Comparison of ENCODE assay signal across 15 mouse cellular contexts in the genomic region with DNA sequence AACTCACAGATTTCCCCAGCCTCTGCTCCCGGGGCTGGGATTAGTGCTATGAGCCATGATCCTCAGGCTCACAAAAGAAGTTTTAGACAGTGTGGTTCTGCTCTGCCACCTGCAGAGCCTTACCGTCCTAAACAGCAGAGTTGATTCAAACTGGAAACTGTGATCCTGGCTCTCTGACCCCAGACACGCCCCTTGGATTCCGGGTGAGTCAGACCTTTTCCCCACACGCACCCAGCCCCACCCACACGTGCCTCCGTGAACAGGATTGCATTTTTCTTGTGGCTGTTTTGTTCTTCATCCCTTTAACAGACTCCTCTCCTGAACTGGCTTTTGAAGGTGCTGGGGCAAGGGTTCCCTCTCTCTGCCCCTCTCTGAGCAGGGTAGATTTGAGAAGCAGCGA. TPM values are rescaled to one million over a fixed set of nuclear protein-coding genes. Genes with fewer than 3 reads are reported as not detected.
DNase-seq lines count a peak whose midpoint lies in the region; ATAC-seq and TF ChIP-seq lines count a peak whose summit lies in the region.
"Had no signal": no experiment of that assay in that cellular context is flagged by ENCODE, and none has a peak within 500 bp of the region (broad histone marks: within the 10 kb centered on the region; RNA-seq: fewer than 3 reads in every experiment).

No protein-coding gene starts in this region.

- no peak overlapping the region for H3ac ChIP-seq in C2C12 (ENCODE audit: control insufficient read depth, insufficient read length, low read depth)

- WGBS in intestine, postnatal 0 days: 48% methylated on average over 8 of the region's 8 CpGs
- 80% methylated on average over 8 of the region's 8 CpGs for WGBS in thymus, adult 2 months

- H3K4me2 ChIP-seq in intestine, postnatal 0 days (replicated peaks; ENCODE audit: low read depth): no peak overlapping the region

- no peaks in the 10 kb centered on the region for H3K9me3 ChIP-seq in ES-E14 (ENCODE audit: control insufficient read depth, insufficient read depth, low read depth, low read length)
- H3K9me3 ChIP-seq in intestine, postnatal 0 days (ENCODE audit: control insufficient read depth): no peaks in the 10 kb centered on the region
- H3K9me3 ChIP-seq: heart, embryonic 12.5 days had no signal

- in situ Hi-C loops in ES-E14 (cut with MboI; ENCODE audit: low sequenced_read_pairs in 2 of 2, unreplicated experiment in 2 of 2): no loop called here

- peaks cover 0 to 18% of the 10 kb centered on the region in 2 experiments; a peak in 2 of 4 replicates for H3K4me1 ChIP-seq in ES-E14 (ENCODE audit: control insufficient read depth in 2 of 2, insufficient read depth in 2 of 2, low read length in 2 of 2, poor library complexity in 1 of 2)
- no peaks in the 10 kb centered on the region; the same call in 1 of the 2 replicates for H3K4me1 ChIP-seq in intestine, postnatal 0 days (replicated peaks; ENCODE audit: control insufficient read depth, insufficient read depth, low read length)
- H3K4me1 ChIP-seq in thymus, adult 2 months (replicated peaks; ENCODE audit: control insufficient read depth, insufficient read depth, low read length): peaks cover 5% of the 10 kb centered on the region

- H3K36me3 ChIP-seq in C2C12 (ENCODE audit: control insufficient read depth, insufficient read depth) (peaks cover 13% of the 10 kb centered on the region), ES-E14 (ENCODE audit: control insufficient read depth, insufficient read depth, low read length, poor library complexity, severe bottlenecking) (peaks cover 22% of the 10 kb centered on the region)
- peaks cover 4% of the 10 kb centered on the region; the same call in 1 of the 2 replicates for H3K36me3 ChIP-seq in intestine, postnatal 0 days (ENCODE audit: control insufficient read depth, insufficient read depth)
- no peaks in the 10 kb centered on the region for H3K36me3 ChIP-seq in thymus, adult 2 months (ENCODE audit: control insufficient read depth, insufficient read depth, low read length)

- H3K79me2 ChIP-seq in C2C12 (ENCODE audit: control insufficient read depth, insufficient read depth): peaks cover 7% of the 10 kb centered on the region

- H3K27me3 ChIP-seq in C2C12 (ENCODE audit: control insufficient read depth, insufficient read depth, insufficient read length): peaks cover 20% of the 10 kb centered on the region
- 0 out of 2 replicates have a peak, but pooled peaks cover 4% of the 10 kb centered on the region for H3K27me3 ChIP-seq in intestine, postnatal 0 days (replicated peaks; ENCODE audit: control insufficient read depth, insufficient read depth, low read length)
- H3K27me3 ChIP-seq in thymus, adult 2 months (ENCODE audit: control insufficient read depth, insufficient read depth, low read length): no peaks in the 10 kb centered on the region

- peak; percentile 18; the same call in 1 of the 2 replicates for ATAC-seq in intestine, postnatal 0 days
- ATAC-seq: inflammation-experienced regulatory T-cells, adult 6 months had no signal

- TF ChIP-seq POLR2A in thymus, adult 2 months (IDR thresholded peaks at IDR 0.05; ENCODE audit: control insufficient read depth, extremely low read depth, insufficient read depth, low read length, poor library complexity): no peak

- H3K4me3 ChIP-seq in C2C12 (ENCODE audit: insufficient read depth, poor library complexity, severe bottlenecking) (peak overlapping the region; percentile 11), ES-E14 (ENCODE audit: insufficient read depth in 1 of 2, low read depth in 1 of 2, low read length in 2 of 2, poor library complexity in 1 of 2, severe bottlenecking in 1 of 2) (no peak overlapping the region)
- H3K4me3 ChIP-seq in intestine, postnatal 0 days (ENCODE audit: low read depth, low read length): no peak overlapping the region
- H3K4me3 ChIP-seq in thymus, adult 2 months (ENCODE audit: control insufficient read depth, insufficient read depth, low read length): no peak overlapping the region
- H3K4me3 ChIP-seq: gastrocnemius, adult 2 months; heart, embryonic 12.5 days; megakaryocyte, embryonic 14.5 days had no signal

- peak; percentile 31 to 60 for DNase-seq in kidney, postnatal 25 days
- DNase-seq in kidney, postnatal 10 days: no peak
- DNase-seq in ES-E14 (ENCODE audit: low read depth, low spot score): no peak
- DNase-seq in cerebellum, adult 9-11 months: no peak
- no peak for DNase-seq in thymus, adult 2 months
- DNase-seq: cerebellum, postnatal 36 days; gastrocnemius, adult 2 months; thymus, postnatal 4 days had no signal

- no peaks in the 10 kb centered on the region for H3K79me3 ChIP-seq in C2C12 (ENCODE audit: low read depth)

- no peak overlapping the region for H3K27ac ChIP-seq in ES-E14 (ENCODE audit: insufficient read depth, low read depth, low read length, poor library complexity, severe bottlenecking)
- no peak overlapping the region for H3K27ac ChIP-seq in intestine, postnatal 0 days (ENCODE audit: low read depth, low read length)
- no peak overlapping the region for H3K27ac ChIP-seq in thymus, adult 2 months (ENCODE audit: control insufficient read depth, insufficient read depth, low read length)
- H3K27ac ChIP-seq: gastrocnemius, adult 2 months had no signal

- no peak for TF ChIP-seq CTCF in C2C12 (IDR thresholded peaks at IDR 0.05; ENCODE audit: control insufficient read depth, insufficient read depth, insufficient read length)
- TF ChIP-seq CTCF in intestine, postnatal 0 days (IDR thresholded peaks at IDR 0.05; ENCODE audit: low read depth): no peak
- no peak for TF ChIP-seq CTCF in thymus, adult 2 months (IDR thresholded peaks at IDR 0.05; ENCODE audit: borderline replicate concordance, control insufficient read depth, extremely low read depth, insufficient read depth, low read length, poor library complexity)

- H3K9ac ChIP-seq in ES-E14 (ENCODE audit: insufficient read depth, low read depth, low read length, poor library complexity, severe bottlenecking): peak overlapping the region; percentile 38; the same call in 1 of the 2 replicates
- H3K9ac ChIP-seq in intestine, postnatal 0 days (ENCODE audit: low read depth, low read length): no peak overlapping the region
- H3K9ac ChIP-seq: heart, embryonic 12.5 days had no signal

TF ChIP-seq in C2C12, 6 proteins besides CTCF, POLR2A, EP300 and RAD21:
- TF ChIP-seq USF1 (IDR thresholded peaks at IDR 0.05; ENCODE audit: low read depth): peak; percentile 45
- no peak for TF ChIP-seq MYOD1 (IDR thresholded peaks at IDR 0.05; ENCODE audit: control insufficient read depth, insufficient read length, low read depth)
- peak; percentile 90 for TF ChIP-seq MAX (IDR thresholded peaks at IDR 0.05)
- no peak for TF ChIP-seq MYOG (IDR thresholded peaks at IDR 0.05; ENCODE audit: control insufficient read depth, extremely low read depth, insufficient read length)
- no peak for TF ChIP-seq FOSL1 (IDR thresholded peaks at IDR 0.05; ENCODE audit: insufficient read depth, low read length, poor library complexity, severe bottlenecking)
- no peak for TF ChIP-seq CEBPB (IDR thresholded peaks at IDR 0.05; ENCODE audit: low read depth)

TF ChIP-seq in ES-E14, 5 proteins besides CTCF, POLR2A, EP300 and RAD21:
- TF ChIP-seq ZNF384 (IDR thresholded peaks at IDR 0.05; ENCODE audit: low read depth, low read length) (no peak), MAFK (IDR thresholded peaks at IDR 0.05; ENCODE audit: insufficient read depth, low read depth, low read length) (no peak)

RNA-seq across cellular contexts. Expression of a gene that starts 1.4 kb away (rescaled TPM):
- polyA plus RNA-seq in C2C12 (2012; fragmentation: generic; extraction: Trizol): 68.0 TPM
- total RNA-seq in ES-E14 (2012; rRNA removed): 44.1 and 48.2 TPM in 2 replicates
- polyA plus RNA-seq in intestine, postnatal 0 days (2015; fragmentation: Nextera tagmentation; extraction: Ambion mirVana): 10.9 and 11.1 TPM in 2 replicates
- 14.0 and 17.7 TPM in 2 replicates for polyA plus RNA-seq in thymus, adult 2 months (2012; rRNA removed)

RNA-seq across cellular contexts. Expression of a gene that starts 10.5 kb away (rescaled TPM):
- polyA plus RNA-seq in C2C12 (2012; fragmentation: generic; extraction: Trizol): 0.01 TPM
- total RNA-seq in ES-E14 (2012; rRNA removed): 0.98 and 1.2 TPM in 2 replicates
- polyA plus RNA-seq in intestine, postnatal 0 days (2015; fragmentation: Nextera tagmentation; extraction: Ambion mirVana): 0.09 and 0.16 TPM in 2 replicates
- 1.0 and 1.1 TPM in 2 replicates for polyA plus RNA-seq in thymus, adult 2 months (2012; rRNA removed)

RNA-seq across cellular contexts. Expression of a gene that starts 48.2 kb away (rescaled TPM):
- polyA plus RNA-seq in C2C12 (2012; fragmentation: generic; extraction: Trizol): 0.60 TPM
- total RNA-seq in ES-E14 (2012; rRNA removed): 1.8 and 4.5 TPM in 2 replicates
- polyA plus RNA-seq in intestine, postnatal 0 days (2015; fragmentation: Nextera tagmentation; extraction: Ambion mirVana): 1.3 and 2.0 TPM in 2 replicates
- polyA plus RNA-seq in thymus, adult 2 months (2012; rRNA removed): 21.8 and 22.0 TPM in 2 replicates

RNA-seq across cellular contexts. Expression of a gene that starts 58.0 kb away (rescaled TPM):
- polyA plus RNA-seq in C2C12 (2012; fragmentation: generic; extraction: Trizol): 101 TPM
- total RNA-seq in ES-E14 (2012; rRNA removed): 65.2 and 75.6 TPM in 2 replicates
- 5.1 and 5.2 TPM in 2 replicates for polyA plus RNA-seq in intestine, postnatal 0 days (2015; fragmentation: Nextera tagmentation; extraction: Ambion mirVana)
- 297 and 310 TPM in 2 replicates for polyA plus RNA-seq in thymus, adult 2 months (2012; rRNA removed)

RNA-seq across cellular contexts. Expression of a gene that starts 59.7 kb away (rescaled TPM):
- polyA plus RNA-seq in C2C12 (2012; fragmentation: generic; extraction: Trizol): not detected
- 3.6 and 6.1 TPM in 2 replicates for total RNA-seq in ES-E14 (2012; rRNA removed)
- not detected in 2 replicates for polyA plus RNA-seq in intestine, postnatal 0 days (2015; fragmentation: Nextera tagmentation; extraction: Ambion mirVana)
- 1.2 and 3.3 TPM in 2 replicates for polyA plus RNA-seq in thymus, adult 2 months (2012; rRNA removed)
- total RNA-seq: gastrocnemius, adult 2 months had no signal
- polyA plus RNA-seq: erythroblast, embryonic 14.5 days; heart, embryonic 12.5 days; inflammation-experienced regulatory T-cells, adult 6 months; neural tube, embryonic 11.5 days had no signal

Comparison
In these comparisons a context has a peak if more than half of its experiments do, and no peak if none do; other contexts are left out.
1. DNase-seq: peak in kidney, postnatal 25 days (2 of 2); none in kidney, postnatal 10 days (single experiment), ES-E14 (single experiment), cerebellum, adult 9-11 months (single experiment) and thymus, adult 2 months (single experiment).